Mouse (Mus musculus) limb, embryonic 15.5 days (tissue): ENCODE measurements around the gene Itm2b. TPM values are rescaled to one million over a fixed set of nuclear protein-coding genes. Genes with fewer than 3 reads are reported as not detected.

Experiments
- ATAC-seq: fragments of 200-750 bp; cut with Nextera tagmentation; 2 replicates; pipeline ENCODE4 v1.8.0; 2017; ENCODE audit warnings: low read depth, moderate TSS enrichment; ENCODE audit not compliant: insufficient number of reproducible peaks, low FRiP score, low TSS enrichment
- H3K27ac ChIP-seq: fragments of 300-500 bp; sonication (generic); 2 replicates; pipeline ENCODE4 v1.5.1; 2015; ENCODE audit warnings: moderate library complexity, mild to moderate bottlenecking, inconsistent platforms
- H3K27me3 ChIP-seq: fragments of 300-500 bp; sonication (generic); 2 replicates; pipeline ENCODE4 v1.6.1; 2015; ENCODE audit warnings: inconsistent platforms
- H3K36me3 ChIP-seq: fragments of 300-500 bp; sonication (generic); 2 replicates; pipeline ENCODE4 v1.6.1; 2015; ENCODE audit warnings: inconsistent platforms
- H3K4me1 ChIP-seq: fragments of 300-500 bp; sonication (generic); 2 replicates; pipeline ENCODE4 v1.6.1; 2015; ENCODE audit warnings: inconsistent platforms
- H3K4me2 ChIP-seq: fragments of 300-500 bp; sonication (generic); 2 replicates; pipeline ENCODE4 v1.6.1; 2015; ENCODE audit warnings: mild to moderate bottlenecking, inconsistent platforms
- H3K4me3 ChIP-seq: fragments of 300-500 bp; sonication (generic); 2 replicates; pipeline ENCODE4 v1.5.1; 2015; ENCODE audit warnings: mild to moderate bottlenecking, inconsistent platforms
- H3K9ac ChIP-seq: fragments of 300-500 bp; sonication (generic); 2 replicates; pipeline ENCODE4 v1.6.1; 2015; ENCODE audit warnings: inconsistent platforms
- H3K9me3 ChIP-seq: fragments of 300-500 bp; sonication (generic); 2 replicates; pipeline ENCODE4 v1.6.1; 2016; ENCODE audit warnings: inconsistent platforms
- WGBS: fragments of 180-500 bp; shearing (Covaris S2); methylation state at CpG from one replicate; pipeline ENCODE4 v1.1.7; 2015; 5-methylcytosine and 5-hydroxymethylcytosine counted together
- polyA plus RNA-seq: library from polyadenylated mRNA; unstranded; fragments of >200 nt; fragmentation: Nextera tagmentation; extraction: Ambion mirVana; gene quantifications from 2 replicates; pipeline ENCODE4 v1.2.1, GENCODE M21; 2015

Itm2b gene
- polyA plus RNA-seq, 1 experiment from 2014 or later, result 1,189 TPM

DNA sequence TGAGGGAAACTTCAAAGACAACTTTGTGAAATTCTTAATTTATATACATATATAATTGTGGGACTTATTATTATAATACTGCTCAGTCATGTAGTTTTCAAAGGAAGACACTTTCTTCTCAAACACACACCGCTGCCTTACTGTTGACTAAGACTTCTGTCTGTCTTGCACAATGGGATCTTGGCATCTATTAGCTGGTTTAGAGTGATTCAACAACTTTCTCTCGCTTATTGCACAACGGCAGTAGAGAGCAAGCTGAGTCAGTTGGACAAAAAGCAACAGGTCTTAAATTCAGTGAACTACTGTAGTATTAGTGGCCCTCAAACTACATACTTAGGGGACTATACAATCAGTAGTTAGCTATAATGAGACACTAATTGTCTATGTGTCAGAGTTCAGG lies 25.0 kb upstream of the Itm2b start:
- Histone ChIP-seq H3K4me1 (no peaks in the 10 kb centered on the region), H3K4me3 (no peak overlapping the region), H3K27me3 (no peaks in the 10 kb centered on the region), H3K36me3 (no peaks in the 10 kb centered on the region), H3K9ac (no peak overlapping the region), H3K27ac (no peak overlapping the region), H3K4me2 (no peak overlapping the region), H3K9me3 (no peaks in the 10 kb centered on the region)
- 84% methylated on average over 3 of the region's 3 CpGs for WGBS
- ATAC-seq, result no peak

DNA sequence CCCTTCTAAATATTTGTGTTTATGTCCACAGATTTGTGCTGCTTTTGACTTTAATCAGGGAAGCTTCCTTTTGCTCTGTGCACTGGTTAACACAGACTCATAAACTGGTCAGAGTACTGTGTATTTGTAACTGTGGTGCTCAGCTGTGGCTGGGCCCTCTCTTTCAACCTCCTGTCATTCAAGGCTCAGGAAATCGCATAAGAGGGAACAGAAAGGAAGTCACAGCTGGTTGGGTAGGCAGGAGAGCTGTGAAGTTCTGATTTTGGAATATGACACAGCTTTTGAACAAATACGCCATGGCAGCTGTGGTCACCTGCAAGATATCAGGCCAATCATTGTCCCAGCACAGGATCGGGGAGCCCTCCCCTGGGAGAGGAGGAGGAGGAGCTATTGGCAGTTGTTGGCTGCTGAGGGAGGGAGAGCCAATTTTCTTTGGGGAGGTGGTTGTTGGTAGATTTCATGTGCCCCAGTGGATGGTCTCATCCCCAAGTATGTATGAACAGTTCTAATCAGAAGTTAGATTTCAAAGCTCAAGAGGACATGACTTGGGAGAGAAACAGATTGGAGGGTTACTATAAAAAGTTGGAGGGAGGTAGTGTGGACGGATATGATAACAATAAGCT lies 23.2 kb upstream of the Itm2b start:
- no peaks in the 10 kb centered on the region for H3K36me3 ChIP-seq
- H3K4me1 ChIP-seq, result no peaks in the 10 kb centered on the region
- no peak overlapping the region for H3K4me2 ChIP-seq
- WGBS, result 65% methylated on average over 4 of the region's 4 CpGs
- H3K4me3 ChIP-seq, result no peak overlapping the region
- no peak overlapping the region for H3K27ac ChIP-seq
- H3K9me3 ChIP-seq, result no peaks in the 10 kb centered on the region
- no peaks in the 10 kb centered on the region for H3K27me3 ChIP-seq
- H3K9ac ChIP-seq, result no peak overlapping the region
- no peak for ATAC-seq

DNA sequence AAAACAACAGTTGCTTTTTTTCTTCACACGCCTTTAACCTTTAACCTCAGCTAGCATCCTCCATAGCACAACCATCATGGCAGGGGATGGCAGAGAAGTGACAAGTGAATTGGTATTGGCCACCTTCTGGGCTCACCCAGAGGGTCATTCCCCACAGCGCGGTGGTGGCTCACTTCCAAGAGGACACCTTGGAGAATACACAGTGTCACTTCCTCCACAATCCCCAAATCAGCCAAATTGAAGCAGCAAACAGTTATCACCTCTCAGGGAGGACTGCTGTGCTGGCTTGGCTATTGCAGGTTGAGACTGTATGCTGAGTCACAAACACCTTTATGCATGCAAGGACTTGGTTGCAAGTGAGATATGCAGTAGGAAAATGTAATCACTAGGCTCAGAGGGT lies 18.9 kb upstream of the Itm2b start:
- Histone ChIP-seq H3K9ac (no peak overlapping the region), H3K4me2 (no peak overlapping the region), H3K9me3 (no peaks in the 10 kb centered on the region), H3K36me3 (no peaks in the 10 kb centered on the region), H3K27ac (no peak overlapping the region), H3K27me3 (no peaks in the 10 kb centered on the region), H3K4me1 (no peaks in the 10 kb centered on the region), H3K4me3 (no peak overlapping the region)
- WGBS, result 65% methylated on average over 3 of the region's 3 CpGs
- ATAC-seq, result no peak

DNA sequence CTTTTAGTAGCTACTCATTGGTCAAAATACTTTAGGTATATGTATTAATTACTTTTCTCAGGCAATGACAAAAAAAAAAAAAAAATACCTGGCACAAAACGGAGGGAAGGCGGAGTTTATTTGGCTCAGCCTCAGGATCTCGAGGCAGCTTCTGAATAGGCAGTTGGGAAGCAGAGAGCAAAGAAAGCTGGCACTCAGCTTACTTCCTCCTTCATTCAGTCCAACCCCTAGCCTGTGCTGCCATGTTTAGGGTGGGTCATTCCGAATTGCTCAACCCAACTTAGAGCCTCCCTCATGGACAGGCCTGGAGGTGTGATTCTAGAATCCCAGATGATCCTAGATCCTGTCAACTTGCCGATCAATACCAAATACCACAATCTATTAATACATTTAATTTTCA lies 18.3 kb upstream of the Itm2b start:
- Histone ChIP-seq H3K27ac (no peak overlapping the region), H3K36me3 (no peaks in the 10 kb centered on the region), H3K4me2 (no peak overlapping the region), H3K9me3 (no peaks in the 10 kb centered on the region), H3K9ac (no peak overlapping the region), H3K4me3 (no peak overlapping the region), H3K27me3 (no peaks in the 10 kb centered on the region), H3K4me1 (no peaks in the 10 kb centered on the region)
- 69% methylated on average over 5 of the region's 5 CpGs for WGBS
- ATAC-seq, result no peak

DNA sequence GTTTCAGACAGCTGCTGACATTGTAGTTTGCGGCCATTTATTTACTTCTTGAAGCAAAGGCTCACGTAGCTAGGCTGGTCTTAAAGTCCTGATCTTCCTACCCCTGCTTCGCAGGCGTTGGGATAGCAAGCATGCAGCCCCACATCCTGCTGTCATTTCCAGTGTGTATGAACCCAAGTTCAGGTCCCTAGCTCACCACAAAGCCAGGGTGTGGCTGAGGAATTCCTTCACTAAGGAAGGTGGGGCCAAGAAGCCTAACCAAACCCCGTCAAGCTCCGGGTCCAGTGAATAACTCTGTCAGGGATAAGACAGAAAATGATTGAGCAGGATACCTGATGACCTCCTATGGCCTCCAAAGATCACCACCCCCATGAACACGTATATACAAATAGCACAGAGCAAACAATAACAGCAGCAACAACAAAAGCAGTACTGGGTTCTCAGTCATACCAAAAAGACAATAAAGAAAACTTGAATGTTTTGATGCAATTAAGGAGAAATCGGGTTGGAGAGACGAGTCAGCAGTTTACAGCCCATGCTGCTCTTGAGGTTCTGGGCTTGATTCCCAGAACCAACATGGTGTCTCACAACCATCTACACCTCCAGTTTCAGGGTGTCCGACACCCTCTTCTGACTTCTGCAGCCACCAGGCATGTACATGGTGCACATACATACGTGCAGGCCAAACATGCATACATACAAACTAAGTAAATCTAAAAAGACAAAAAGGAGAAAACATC lies 17.4 kb upstream of the Itm2b start:
- no peak for ATAC-seq
- no peaks in the 10 kb centered on the region for H3K36me3 ChIP-seq
- H3K27ac ChIP-seq, result no peak overlapping the region
- no peaks in the 10 kb centered on the region for H3K27me3 ChIP-seq
- H3K4me1 ChIP-seq, result no peaks in the 10 kb centered on the region
- WGBS, result 70% methylated on average over 11 of the region's 11 CpGs
- H3K4me3 ChIP-seq, result no peak overlapping the region
- H3K4me2 ChIP-seq, result no peak overlapping the region
- H3K9me3 ChIP-seq, result no peaks in the 10 kb centered on the region
- no peak overlapping the region for H3K9ac ChIP-seq

DNA sequence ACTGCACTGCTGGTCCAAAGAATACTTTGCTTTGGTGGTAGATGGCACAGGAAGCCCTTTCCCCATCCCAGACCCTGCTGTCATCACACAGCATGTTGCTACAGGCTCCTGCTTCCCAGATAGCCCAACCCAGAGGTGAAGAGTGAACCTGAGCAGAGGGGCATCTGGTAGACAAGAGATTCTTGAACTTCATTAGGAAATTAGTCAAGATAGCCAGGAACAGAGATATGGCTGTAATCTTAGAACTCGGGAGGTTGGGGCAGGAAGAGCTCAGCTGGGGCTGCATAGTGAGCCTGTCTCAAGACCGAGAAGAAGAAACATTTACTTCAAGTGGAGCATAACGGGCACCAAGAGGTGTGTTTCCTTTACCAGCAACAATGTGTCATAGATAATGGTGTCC lies 16.3 kb upstream of the Itm2b start:
- no peaks in the 10 kb centered on the region for H3K27me3 ChIP-seq
- WGBS, result 77% methylated on average over 3 of the region's 3 CpGs
- H3K9ac ChIP-seq, result no peak overlapping the region
- no peak overlapping the region for H3K27ac ChIP-seq
- H3K4me3 ChIP-seq, result no peak overlapping the region
- H3K9me3 ChIP-seq, result no peaks in the 10 kb centered on the region
- H3K4me2 ChIP-seq, result no peak overlapping the region
- no peaks in the 10 kb centered on the region for H3K4me1 ChIP-seq
- no peaks in the 10 kb centered on the region for H3K36me3 ChIP-seq
- no peak for ATAC-seq

DNA sequence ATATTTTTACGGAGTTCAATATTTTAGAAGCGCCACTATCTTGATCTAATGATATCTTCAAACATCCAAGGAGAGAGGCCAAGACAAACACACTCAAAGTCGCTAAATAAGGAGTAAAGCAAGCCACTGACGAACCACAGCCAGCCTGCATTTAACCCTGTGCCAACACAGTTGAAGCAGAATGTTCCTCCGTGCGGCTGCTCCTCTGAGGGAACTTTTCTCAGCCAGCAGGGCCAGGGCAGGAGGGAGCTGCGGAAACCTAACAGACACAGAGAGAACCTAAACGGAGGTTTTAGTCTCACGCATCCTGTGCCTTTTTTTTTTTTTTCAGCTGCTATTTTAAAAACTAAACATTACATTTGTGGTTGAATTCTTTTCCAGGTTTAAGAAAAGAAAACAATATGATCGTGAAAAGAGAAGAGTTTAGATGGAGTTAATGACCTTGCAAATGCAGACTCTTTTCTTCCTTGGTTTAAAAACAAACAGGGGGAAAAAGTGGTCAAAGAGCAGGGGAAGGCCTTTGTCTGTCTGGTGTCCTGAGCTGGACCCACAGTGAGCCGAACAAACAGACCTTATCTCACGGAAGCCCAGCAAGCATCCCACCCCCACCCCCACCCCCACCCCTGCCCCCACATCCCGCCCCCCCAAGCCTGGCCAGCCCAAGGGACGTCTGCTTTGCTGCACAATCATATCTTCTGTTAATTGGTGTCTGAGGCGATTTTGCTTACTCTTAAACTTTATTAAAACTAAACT lies 15.0 kb upstream of the Itm2b start:
- ATAC-seq, result no peak
- Histone ChIP-seq H3K9ac (no peak overlapping the region), H3K9me3 (no peaks in the 10 kb centered on the region), H3K4me3 (no peak overlapping the region), H3K36me3 (no peaks in the 10 kb centered on the region), H3K27ac (peak overlapping the region; percentile 35; the same call in 1 of the 2 replicates), H3K4me1 (no peaks in the 10 kb centered on the region), H3K4me2 (no peak overlapping the region), H3K27me3 (no peaks in the 10 kb centered on the region)
- WGBS, result 35% methylated on average over 15 of the region's 15 CpGs

DNA sequence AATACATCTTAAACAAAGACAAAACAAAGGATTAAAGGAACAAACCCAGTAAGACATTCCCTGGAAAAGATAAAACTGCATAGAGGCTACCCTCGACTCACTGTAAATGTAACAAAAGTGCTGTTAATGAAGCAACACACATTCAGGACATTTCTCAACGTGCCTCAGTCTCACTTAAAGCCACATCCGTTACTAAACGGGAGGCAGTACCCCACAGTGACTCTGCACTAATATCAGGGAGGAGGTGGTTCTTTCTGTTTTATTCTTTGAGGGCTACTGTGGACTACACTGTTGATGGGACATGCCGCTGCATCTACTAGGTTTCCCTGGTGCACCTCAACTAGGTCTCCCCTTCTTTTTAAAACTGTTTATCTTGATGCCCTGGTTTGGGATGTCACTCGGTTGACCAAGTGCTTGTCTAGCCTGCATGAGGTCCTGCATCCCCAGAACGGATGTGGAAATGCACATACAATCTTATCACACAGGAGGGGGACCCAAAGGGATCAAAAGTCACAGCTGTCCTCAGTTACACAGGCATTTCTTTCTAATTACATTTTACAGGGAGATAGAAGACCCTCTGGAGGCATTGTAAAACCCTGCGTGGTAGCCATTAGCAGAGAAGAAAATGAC lies 13.4 kb upstream of the Itm2b start:
- Histone ChIP-seq H3K36me3 (no peaks in the 10 kb centered on the region), H3K9ac (no peak overlapping the region), H3K4me3 (no peak overlapping the region), H3K4me1 (no peaks in the 10 kb centered on the region), H3K27me3 (no peaks in the 10 kb centered on the region), H3K27ac (no peak overlapping the region), H3K4me2 (no peak overlapping the region), H3K9me3 (no peaks in the 10 kb centered on the region)
- ATAC-seq, result no peak
- WGBS, result 48% methylated on average over 8 of the region's 8 CpGs

DNA sequence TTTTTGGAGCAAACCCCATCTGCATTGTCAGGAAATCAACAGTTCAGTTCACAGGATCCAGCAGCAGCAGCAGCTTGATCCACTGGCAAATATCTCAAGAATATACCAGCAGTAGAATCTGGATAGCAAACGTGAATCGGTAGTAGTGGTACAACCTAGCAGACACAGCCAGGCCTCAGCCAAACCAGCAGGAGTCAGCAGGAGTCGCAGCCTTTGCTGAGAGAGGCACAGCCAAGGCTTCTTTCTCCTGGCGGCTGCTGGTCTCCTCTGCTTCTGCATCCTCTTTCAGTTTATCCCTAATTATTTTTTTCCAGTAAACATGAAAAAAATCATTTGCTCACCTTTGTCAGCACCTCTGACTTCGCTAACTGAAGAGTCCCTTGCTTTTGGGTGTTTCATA lies 10.7 kb upstream of the Itm2b start:
- no peaks in the 10 kb centered on the region for H3K9me3 ChIP-seq
- no peak overlapping the region for H3K27ac ChIP-seq
- WGBS, result 42% methylated on average over 5 of the region's 5 CpGs
- H3K4me3 ChIP-seq, result no peak overlapping the region
- H3K4me1 ChIP-seq, result no peaks in the 10 kb centered on the region
- H3K36me3 ChIP-seq, result no peaks in the 10 kb centered on the region
- no peak overlapping the region for H3K4me2 ChIP-seq
- no peak overlapping the region for H3K9ac ChIP-seq
- ATAC-seq, result no peak
- no peaks in the 10 kb centered on the region for H3K27me3 ChIP-seq

DNA sequence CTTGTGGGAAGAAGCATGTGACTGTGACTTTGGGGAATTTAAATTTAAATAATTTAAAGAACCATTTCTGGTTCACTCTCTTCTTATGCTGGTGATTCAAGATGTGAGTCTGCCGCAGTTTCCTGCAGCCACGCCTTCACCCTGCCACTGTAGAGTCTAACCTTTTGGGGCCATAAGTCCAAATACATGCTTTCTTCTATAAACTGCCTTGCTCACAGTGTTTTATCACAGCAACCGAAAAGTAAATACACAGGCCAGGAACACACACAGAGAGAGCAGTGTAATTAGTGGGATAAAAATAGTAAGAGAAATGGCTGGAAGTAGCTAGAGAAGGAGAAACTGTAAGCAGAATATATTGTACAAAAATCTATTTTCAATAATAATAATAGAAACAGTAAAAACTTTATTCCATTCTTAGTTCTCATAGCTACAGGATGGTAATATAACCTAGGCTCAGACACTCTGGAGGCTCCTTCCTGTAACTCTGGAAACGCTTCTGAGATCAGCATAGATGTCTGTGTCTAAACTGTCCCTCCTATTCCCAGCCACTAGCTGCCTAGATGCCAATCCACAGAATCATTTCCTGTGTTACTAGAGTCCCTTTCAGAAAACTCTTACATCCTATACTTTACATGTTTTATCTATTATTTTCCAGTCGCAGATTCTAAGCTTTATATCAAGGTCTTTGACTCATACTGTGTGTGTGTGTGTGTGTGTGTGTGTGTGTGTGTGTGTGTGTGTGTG lies 9.3 kb upstream of the Itm2b start:
- no peak overlapping the region for H3K9ac ChIP-seq
- 60% methylated on average over 5 of the region's 5 CpGs for WGBS

DNA sequence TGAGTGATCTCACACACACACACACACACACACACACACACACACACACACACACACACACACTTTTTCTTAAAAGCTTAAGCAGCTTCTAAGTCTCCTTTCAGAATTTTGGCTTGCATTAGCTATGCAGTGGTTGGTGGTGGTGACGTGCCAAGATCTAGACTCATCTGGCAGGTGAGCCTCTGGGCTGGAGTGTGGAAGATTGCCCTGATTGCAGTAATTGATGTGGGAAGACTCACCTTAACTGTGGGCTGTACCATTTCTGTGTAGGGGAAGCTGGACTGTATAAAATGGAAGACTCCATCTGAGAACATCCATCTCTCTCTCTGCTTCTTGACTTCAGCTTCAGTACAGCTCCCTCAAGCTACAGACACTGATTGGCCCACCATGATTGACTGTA lies 6.4 kb upstream of the Itm2b start:
- Histone ChIP-seq H3K36me3 (no peaks in the 10 kb centered on the region), H3K27ac (no peak overlapping the region), H3K9me3 (no peaks in the 10 kb centered on the region), H3K4me3 (no peak overlapping the region), H3K27me3 (no peaks in the 10 kb centered on the region), H3K4me2 (no peak overlapping the region), H3K4me1 (peaks cover 7% of the 10 kb centered on the region; the same call in 1 of the 2 replicates), H3K9ac (no peak overlapping the region)
- 77% methylated on average over 1 of the region's 1 CpGs for WGBS
- ATAC-seq, result no peak

More for the DNA sequence above, 9.3 kb upstream of the Itm2b start:
- H3K27me3 ChIP-seq, result no peaks in the 10 kb centered on the region
- no peaks in the 10 kb centered on the region for H3K9me3 ChIP-seq
- H3K4me3 ChIP-seq, result no peak overlapping the region
- H3K4me2 ChIP-seq, result no peak overlapping the region
- H3K27ac ChIP-seq, result no peak overlapping the region
- no peaks in the 10 kb centered on the region for H3K36me3 ChIP-seq
- no peaks in the 10 kb centered on the region for H3K4me1 ChIP-seq
- no peak for ATAC-seq
